Mouse (Mus musculus): ENCODE measurements at regions not wholly inside any gene's neighbourhood (a gene's known extent, or its start where the extent isn't known, plus 50 kb on each side); places are given as distances from the start of the nearest gene placed in this dataset.
"Not testable (repeated sequence)": the region's sequence is repeated elsewhere in the genome, so short reads cannot be mapped to it uniquely, and the experiment has no call there.

GRCm38 (mm10) chr12:46636888-46637287 is 181.8 kb downstream of the Nova1 start:
- TF ChIP-seq POLR2A (IDR thresholded peaks at IDR 0.05; ENCODE audit: borderline replicate concordance, insufficient read depth, low read length), result no peak
- no peak for TF ChIP-seq CTCF (IDR thresholded peaks at IDR 0.05; ENCODE audit: borderline replicate concordance, insufficient read depth, low read depth, low read length)

GRCm38 (mm10) chr12:46635125-46635772 is 183.5 kb downstream of the Nova1 start:
- TF ChIP-seq CTCF (IDR thresholded peaks at IDR 0.05; ENCODE audit: borderline replicate concordance, insufficient read depth, low read depth, low read length) (peak; percentile 25; the same call in 1 of the 2 replicates), POLR2A (IDR thresholded peaks at IDR 0.05; ENCODE audit: borderline replicate concordance, insufficient read depth, low read length) (no peak)
- Histone ChIP-seq H3K4me1 (ENCODE audit: control insufficient read depth, insufficient read depth, low read length) (peaks cover 5% of the 10 kb centered on the region; the same call in 1 of the 2 replicates), H3K27me3 (ENCODE audit: control insufficient read depth, insufficient read depth, low read length) (no peaks in the 10 kb centered on the region), H3K27ac (ENCODE audit: insufficient read depth, low read length) (no peak overlapping the region), H3K4me3 (replicated peaks; ENCODE audit: insufficient read depth, low read depth, low read length) (no peak overlapping the region)
- peak; percentile 56 to 66 for DNase-seq
- WGBS, result 23% methylated on average over 6 of the region's 6 CpGs

More at GRCm38 (mm10) chr12:46636888-46637287, 181.8 kb downstream of the Nova1 start:
- Histone ChIP-seq H3K27ac (ENCODE audit: insufficient read depth, low read length) (no peak overlapping the region), H3K4me1 (ENCODE audit: control insufficient read depth, insufficient read depth, low read length) (peaks cover 5% of the 10 kb centered on the region; the same call in 1 of the 2 replicates), H3K27me3 (ENCODE audit: control insufficient read depth, insufficient read depth, low read length) (no peaks in the 10 kb centered on the region), H3K4me3 (replicated peaks; ENCODE audit: insufficient read depth, low read depth, low read length) (no peak overlapping the region)
- no peak for DNase-seq

- no peak for TF ChIP-seq POLR2A (IDR thresholded peaks at IDR 0.05; ENCODE audit: borderline replicate concordance, insufficient read depth, low read length)
- TF ChIP-seq CTCF (IDR thresholded peaks at IDR 0.05; ENCODE audit: borderline replicate concordance, insufficient read depth, low read depth, low read length), result no peak
- 50% methylated on average over 1 of the region's 1 CpGs for WGBS
- Histone ChIP-seq H3K4me1 (ENCODE audit: control insufficient read depth, insufficient read depth, low read length) (peaks cover 5% of the 10 kb centered on the region; the same call in 1 of the 2 replicates), H3K27me3 (ENCODE audit: control insufficient read depth, insufficient read depth, low read length) (no peaks in the 10 kb centered on the region), H3K27ac (ENCODE audit: insufficient read depth, low read length) (no peak overlapping the region), H3K4me3 (replicated peaks; ENCODE audit: insufficient read depth, low read depth, low read length) (no peak overlapping the region)
- DNase-seq, result no peak
These were observed 184.0 kb downstream of the Nova1 start for GRCm38 (mm10) chr12:46634771-46635124.

GRCm38 (mm10) chr12:46632384-46632783 is 186.3 kb downstream of the Nova1 start:
- not testable (repeated sequence) for H3K4me3 ChIP-seq (replicated peaks; ENCODE audit: insufficient read depth, low read depth, low read length); H3K4me1 ChIP-seq (ENCODE audit: control insufficient read depth, insufficient read depth, low read length); H3K27me3 ChIP-seq (ENCODE audit: control insufficient read depth, insufficient read depth, low read length); DNase-seq; H3K27ac ChIP-seq (ENCODE audit: insufficient read depth, low read length)

- Histone ChIP-seq H3K27me3 (ENCODE audit: control insufficient read depth, insufficient read depth, low read length) (no peaks in the 10 kb centered on the region), H3K27ac (ENCODE audit: insufficient read depth, low read length) (no peak overlapping the region), H3K4me1 (ENCODE audit: control insufficient read depth, insufficient read depth, low read length) (no peaks in the 10 kb centered on the region), H3K4me3 (replicated peaks; ENCODE audit: insufficient read depth, low read depth, low read length) (no peak overlapping the region)
- TF ChIP-seq CTCF (IDR thresholded peaks at IDR 0.05; ENCODE audit: borderline replicate concordance, insufficient read depth, low read depth, low read length) (no peak), POLR2A (IDR thresholded peaks at IDR 0.05; ENCODE audit: borderline replicate concordance, insufficient read depth, low read length) (no peak)
- 34% methylated on average over 2 of the region's 2 CpGs for WGBS
- no peak for DNase-seq
These were observed 191.4 kb downstream of the Nova1 start for GRCm38 (mm10) chr12:46627320-46627719.

- Histone ChIP-seq H3K4me1 (ENCODE audit: control insufficient read depth, insufficient read depth, low read length) (no peaks in the 10 kb centered on the region), H3K27ac (ENCODE audit: insufficient read depth, low read length) (no peak overlapping the region), H3K4me3 (replicated peaks; ENCODE audit: insufficient read depth, low read depth, low read length) (no peak overlapping the region), H3K27me3 (ENCODE audit: control insufficient read depth, insufficient read depth, low read length) (no peaks in the 10 kb centered on the region)
- WGBS, result 97% methylated on average over 2 of the region's 2 CpGs
- TF ChIP-seq CTCF (IDR thresholded peaks at IDR 0.05; ENCODE audit: borderline replicate concordance, insufficient read depth, low read depth, low read length), result no peak
- TF ChIP-seq POLR2A (IDR thresholded peaks at IDR 0.05; ENCODE audit: borderline replicate concordance, insufficient read depth, low read length), result no peak
- no peak for DNase-seq
These were observed 207.3 kb downstream of the Nova1 start for GRCm38 (mm10) chr12:46611439-46611838.

- DNase-seq, result peak; percentile 33 to 68
- Histone ChIP-seq H3K4me3 (replicated peaks; ENCODE audit: insufficient read depth, low read depth, low read length) (no peak overlapping the region), H3K4me1 (ENCODE audit: control insufficient read depth, insufficient read depth, low read length) (no peaks in the 10 kb centered on the region), H3K27me3 (ENCODE audit: control insufficient read depth, insufficient read depth, low read length) (no peaks in the 10 kb centered on the region), H3K27ac (ENCODE audit: insufficient read depth, low read length) (no peak overlapping the region)
- no peak for TF ChIP-seq CTCF (IDR thresholded peaks at IDR 0.05; ENCODE audit: borderline replicate concordance, insufficient read depth, low read depth, low read length)
- TF ChIP-seq POLR2A (IDR thresholded peaks at IDR 0.05; ENCODE audit: borderline replicate concordance, insufficient read depth, low read length), result no peak
- WGBS, result 41% methylated on average over 12 of the region's 12 CpGs
These were observed 209.0 kb downstream of the Nova1 start for GRCm38 (mm10) chr12:46609580-46610311.

GRCm38 (mm10) chr12:46608290-46608910 is 210.3 kb downstream of the Nova1 start:
- 40% methylated on average over 10 of the region's 10 CpGs for WGBS

More at GRCm38 (mm10) chr12:46608290-46608910, 210.3 kb downstream of the Nova1 start:
- no peak for DNase-seq
- Histone ChIP-seq H3K27me3 (ENCODE audit: control insufficient read depth, insufficient read depth, low read length) (no peaks in the 10 kb centered on the region), H3K4me1 (ENCODE audit: control insufficient read depth, insufficient read depth, low read length) (no peaks in the 10 kb centered on the region), H3K4me3 (replicated peaks; ENCODE audit: insufficient read depth, low read depth, low read length) (no peak overlapping the region), H3K27ac (ENCODE audit: insufficient read depth, low read length) (no peak overlapping the region)
- TF ChIP-seq CTCF (IDR thresholded peaks at IDR 0.05; ENCODE audit: borderline replicate concordance, insufficient read depth, low read depth, low read length) (no peak), POLR2A (IDR thresholded peaks at IDR 0.05; ENCODE audit: borderline replicate concordance, insufficient read depth, low read length) (no peak)
